Mouse (Mus musculus): ENCODE results near the gene Rnf138rt1.
A peak's percentile ranks its signal among the peaks of the same experiment; 100 is the strongest.

The Rnf138rt1 gene

GRCm38 (mm10) chrX:163760617-163761434, at the start of gene Rnf138rt1:
Rnf138rt1 (minus strand) TSS chrX:163761329.
- DNase-seq (ENCODE audit: low spot score in 2 of 2) = peak; percentile 36 to 48

- peak; percentile 23 to 26 for DNase-seq (ENCODE audit: low spot score in 2 of 2)
Observed at GRCm38 (mm10) chrX:163807270-163807669, 46.1 kb upstream of the Rnf138rt1 start.

DNA sequence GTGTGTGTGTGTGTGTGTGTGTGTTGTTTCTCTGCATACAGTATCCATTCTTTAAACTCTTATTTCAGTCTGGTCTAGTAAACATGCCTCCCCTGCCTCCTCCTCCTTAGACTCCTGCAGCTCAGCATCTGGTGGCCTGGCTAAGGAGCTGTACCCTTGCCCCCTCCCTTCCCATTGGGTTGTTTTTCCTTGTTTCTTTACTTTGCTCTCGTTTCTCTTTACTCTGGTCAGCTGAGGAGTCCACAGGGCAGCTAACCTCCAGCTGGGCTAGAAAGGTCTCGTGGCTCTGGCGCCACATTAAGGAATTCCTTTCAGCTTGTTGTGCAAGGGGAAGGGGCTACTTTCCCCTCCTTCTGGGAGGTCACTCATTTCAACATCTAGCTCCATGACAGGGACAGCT, 5.2 kb upstream of the Rnf138rt1 start:
- no peak for DNase-seq (ENCODE audit: low spot score in 2 of 2)

DNA sequence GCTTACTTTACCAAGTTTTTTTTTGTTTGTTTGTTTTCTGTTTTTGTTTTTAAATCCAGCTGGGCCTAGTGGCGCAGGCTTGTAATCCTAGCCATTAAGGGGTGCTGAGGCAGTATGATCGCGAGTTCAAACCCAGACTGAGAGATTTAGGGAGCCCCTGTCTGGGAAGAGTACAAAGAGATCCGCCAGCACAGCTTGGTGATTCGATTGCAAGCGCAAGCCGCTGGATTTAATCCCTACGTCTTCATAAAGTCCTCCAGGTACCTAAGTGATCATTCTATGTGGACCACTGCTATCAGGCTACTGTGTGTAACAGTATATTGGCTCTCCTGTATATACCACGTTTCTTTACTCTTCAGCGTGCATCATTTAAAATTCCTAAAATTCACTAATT, 303 bp upstream of the Rnf138rt1 start:
- DNase-seq (ENCODE audit: low spot score in 2 of 2) = no peak

DNA sequence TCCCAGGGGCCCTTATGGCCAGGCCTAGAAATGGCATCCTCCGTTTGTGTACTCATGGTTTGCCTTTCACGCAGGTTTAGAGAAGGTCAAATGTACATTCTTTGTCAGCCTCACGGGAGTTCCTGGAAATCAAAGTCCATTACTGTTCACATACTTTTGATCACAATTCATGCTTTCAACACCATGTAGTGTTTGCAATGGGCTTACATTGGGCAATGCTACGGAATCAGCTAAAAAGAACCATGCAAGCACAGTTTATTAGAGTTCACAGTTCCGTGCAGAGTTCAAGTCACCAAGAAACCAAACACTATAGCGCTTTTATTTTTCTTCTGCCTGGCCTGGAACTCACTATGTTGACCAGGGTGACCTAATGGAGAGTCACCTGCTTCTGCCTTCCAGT, 15.1 kb downstream of the Rnf138rt1 start:
- DNase-seq (ENCODE audit: low spot score in 2 of 2) = no peak

- no peak for DNase-seq (ENCODE audit: low spot score in 2 of 2)
Observed at GRCm38 (mm10) chrX:163743896-163744295, 17.2 kb downstream of the Rnf138rt1 start.

GRCm38 (mm10) chrX:163738904-163739303, 22.2 kb downstream of the Rnf138rt1 start:
- peak; percentile 23 to 30 for DNase-seq (ENCODE audit: low spot score in 2 of 2)

GRCm38 (mm10) chrX:163734145-163734544, 27.0 kb downstream of the Rnf138rt1 start:
- DNase-seq (ENCODE audit: low spot score in 2 of 2) = no peak

- DNase-seq (ENCODE audit: low spot score in 2 of 2) = no peak
Observed at GRCm38 (mm10) chrX:163723630-163724029, 37.5 kb downstream of the Rnf138rt1 start.

DNA sequence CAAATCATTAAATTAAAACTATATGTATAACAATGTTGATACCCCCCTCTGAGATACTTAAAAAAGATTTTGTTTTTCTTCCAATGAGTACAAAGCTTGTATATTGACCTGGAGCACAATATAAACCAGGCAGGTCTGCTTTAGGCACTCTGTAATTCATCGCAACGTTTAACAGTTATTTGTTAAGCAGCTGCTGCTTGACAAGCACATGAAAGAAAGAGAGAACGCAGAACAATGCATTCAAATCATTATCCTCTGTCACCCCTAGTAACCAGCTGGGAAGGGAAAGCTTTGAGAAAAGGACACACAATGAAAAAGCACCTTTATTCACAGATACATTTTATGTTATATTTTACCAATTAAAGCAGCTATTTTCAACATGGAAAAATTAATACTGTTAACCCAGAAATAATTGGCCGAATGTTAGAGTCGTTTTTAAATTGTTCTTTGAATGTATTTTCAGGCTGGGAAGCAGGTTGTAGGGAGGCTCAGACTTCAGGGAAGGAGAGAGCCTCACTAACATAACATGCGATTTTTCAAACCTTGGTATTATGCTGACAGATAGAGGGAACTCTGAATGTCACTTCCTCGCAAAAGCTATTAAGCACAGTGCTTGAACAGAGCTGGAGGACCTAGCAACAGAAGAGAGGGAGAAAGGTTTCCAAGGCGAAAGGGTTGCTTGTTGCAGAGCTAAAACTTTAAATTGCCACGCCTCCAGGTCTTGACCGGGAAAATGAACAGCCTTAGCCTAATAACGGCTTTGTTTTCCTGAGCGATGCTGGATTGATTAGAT, 38.1 kb downstream of the Rnf138rt1 start:
- no peak for DNase-seq (ENCODE audit: low spot score in 2 of 2)

DNA sequence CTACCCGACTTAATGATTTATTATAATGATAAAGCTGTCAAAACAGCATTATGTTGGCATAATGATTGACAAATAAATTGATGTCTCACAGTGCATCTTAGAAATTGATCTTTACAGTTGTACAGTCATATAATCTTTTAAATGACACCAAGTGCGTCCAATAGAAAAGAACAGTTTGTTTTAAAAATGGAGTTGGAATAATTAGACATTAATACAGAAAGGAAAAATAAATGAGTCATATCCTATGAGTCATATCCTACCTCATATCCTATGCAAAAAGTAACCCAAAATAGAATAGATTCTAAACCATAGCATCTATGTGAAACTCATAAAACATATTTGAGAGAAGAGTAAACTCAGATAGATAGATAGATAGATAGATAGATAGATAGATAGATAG, 40.5 kb downstream of the Rnf138rt1 start:
- no peak for DNase-seq (ENCODE audit: low spot score in 2 of 2)
